Mouse (Mus musculus) midbrain, postnatal 0 days (tissue): ENCODE results near the gene Bphl. TPM values are rescaled to one million over a fixed set of nuclear protein-coding genes. Genes with fewer than 3 reads are reported as not detected.

Experiments used
- ATAC-seq: fragments of 200-750 bp; cut with Nextera tagmentation; 2 replicates; pipeline ENCODE4 v1.8.0; 2017; ENCODE audit warnings: moderate number of reproducible peaks, mild to moderate bottlenecking, moderate TSS enrichment, moderate library complexity; ENCODE audit not compliant: low FRiP score
- DNase-seq: peaks from one replicate; pipeline ENCODE4 v3.0.0-alpha.2; 2015; ENCODE audit warnings: low spot score
- H3K27ac ChIP-seq: fragments of 300-500 bp; sonication (generic); 2 replicates; pipeline ENCODE4 v1.5.1; 2014; ENCODE audit warnings: low read depth, mild to moderate bottlenecking, low read length, mixed read lengths
- H3K27me3 ChIP-seq: fragments of 300-500 bp; sonication (generic); 2 replicates; pipeline ENCODE4 v1.6.1; 2014; ENCODE audit warnings: low read length, control low read depth, mixed read lengths; ENCODE audit not compliant: insufficient read depth
- H3K36me3 ChIP-seq: fragments of 300-500 bp; sonication (generic); 2 replicates; pipeline ENCODE4 v1.6.1; 2014; ENCODE audit warnings: low read length, control low read depth, mixed read lengths; ENCODE audit not compliant: insufficient read depth
- H3K4me1 ChIP-seq: fragments of 300-500 bp; sonication (generic); 2 replicates; pipeline ENCODE4 v1.6.1; 2014; ENCODE audit warnings: mild to moderate bottlenecking, control low read depth, antibody characterized with exemption, low read length, mixed read lengths; ENCODE audit not compliant: insufficient read depth
- H3K4me2 ChIP-seq: fragments of 300-500 bp; sonication (generic); 2 replicates; pipeline ENCODE4 v1.6.1; 2014; ENCODE audit warnings: low read depth, mild to moderate bottlenecking, low read length, mixed read lengths; ENCODE audit not compliant: poor library complexity, severe bottlenecking
- H3K4me3 ChIP-seq: fragments of 300-500 bp; sonication (generic); 2 replicates; pipeline ENCODE4 v1.5.1; 2014; ENCODE audit warnings: low read depth, mild to moderate bottlenecking, low read length, moderate library complexity
- H3K9ac ChIP-seq: fragments of 300-500 bp; sonication (generic); replicated peaks from 2 replicates; pipeline ENCODE4 v1.6.1; 2014; ENCODE audit warnings: mild to moderate bottlenecking, low read length, moderate library complexity, mixed read lengths; ENCODE audit not compliant: poor library complexity, severe bottlenecking
- H3K9me3 ChIP-seq: fragments of 300-500 bp; sonication (generic); 2 replicates; pipeline ENCODE4 v1.6.1; 2016; ENCODE audit warnings: low read length, control low read depth
- CTCF ChIP-seq: IDR thresholded peaks from 2 replicates; pipeline ENCODE4 v1.5.1; 2016; ENCODE audit warnings: antibody characterized with exemption, mild to moderate bottlenecking
- WGBS: fragments of 180-500 bp; shearing (Covaris S2); extraction: QIAGEN DNeasy Blood & Tissue Kit; methylation state at CpG from one replicate; pipeline ENCODE4 v1.1.7; 2014; 5-methylcytosine and 5-hydroxymethylcytosine counted together
- polyA plus RNA-seq: library from polyadenylated mRNA; unstranded; fragments of >200 nt; fragmentation: Nextera tagmentation; extraction: Ambion mirVana; gene quantifications from 2 replicates; pipeline ENCODE4 v1.2.1, GENCODE M21; 2015
- total RNA-seq: library from RNA; depleted of rRNA; stranded (reverse); fragments of >200 nt; gene quantifications from 2 replicates; pipeline ENCODE4 v1.2.3, GENCODE M21; 2014

The Bphl gene
- total and polyA plus RNA-seq, 2 experiments from 2014 or later, result 42.7 to 47.7 TPM

DNA sequence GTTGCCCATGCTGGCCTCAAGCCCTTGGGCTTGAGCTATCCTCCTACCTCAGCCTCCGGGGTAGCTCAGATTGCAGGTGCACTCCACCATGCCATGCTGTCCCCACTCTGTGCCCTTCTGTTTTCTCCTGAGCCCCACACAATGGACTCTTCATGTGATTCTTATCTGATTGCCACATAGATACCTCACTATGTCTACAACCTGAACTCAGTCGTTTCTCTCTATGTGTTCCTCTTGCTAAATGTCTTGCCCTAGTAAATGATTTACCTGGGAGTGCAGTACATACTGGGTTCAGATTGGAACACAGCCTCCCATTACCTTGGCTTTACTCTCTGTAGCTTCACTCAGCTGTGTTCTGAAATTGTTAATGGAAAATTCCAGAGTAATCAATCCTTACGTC lies 17.6 kb downstream of the Bphl start:
- ATAC-seq (no peak), DNase-seq (no peak)
- Histone ChIP-seq H3K27me3 (no peaks in the 10 kb centered on the region), H3K27ac (no peak overlapping the region), H3K36me3 (peaks cover 20% of the 10 kb centered on the region), H3K4me2 (no peak overlapping the region), H3K4me1 (no peaks in the 10 kb centered on the region), H3K4me3 (no peak overlapping the region), H3K9me3 (no peaks in the 10 kb centered on the region), H3K9ac (no peak overlapping the region)
- no peak for TF ChIP-seq CTCF
- 92% methylated on average over 3 of the region's 3 CpGs for WGBS

DNA sequence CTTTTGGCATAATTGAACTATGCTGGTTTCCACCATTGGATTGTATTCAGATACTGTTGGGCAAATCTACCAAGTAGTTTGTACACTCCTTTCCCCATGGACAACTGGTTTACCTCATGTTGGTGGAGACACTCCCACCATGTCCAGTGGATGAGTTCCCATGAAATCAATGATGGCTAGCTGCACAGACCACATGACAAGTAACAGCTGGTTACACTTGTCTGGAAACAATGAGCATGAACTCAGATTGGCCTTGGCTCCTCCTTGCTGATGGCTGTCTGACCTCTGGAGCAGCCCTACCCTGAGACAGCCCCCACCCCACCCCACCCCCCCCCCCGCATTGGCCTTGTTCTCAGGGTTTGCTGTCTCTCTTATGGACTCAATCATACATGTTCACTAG lies 19.9 kb downstream of the Bphl start:
- Histone ChIP-seq H3K27ac (no peak overlapping the region), H3K4me1 (no peaks in the 10 kb centered on the region), H3K36me3 (peaks cover 13% of the 10 kb centered on the region), H3K27me3 (no peaks in the 10 kb centered on the region), H3K9me3 (no peaks in the 10 kb centered on the region), H3K9ac (no peak overlapping the region), H3K4me2 (no peak overlapping the region), H3K4me3 (no peak overlapping the region)
- no peak for TF ChIP-seq CTCF
- DNase-seq (no peak), ATAC-seq (no peak)
- 77% methylated on average over 1 of the region's 1 CpGs for WGBS

DNA sequence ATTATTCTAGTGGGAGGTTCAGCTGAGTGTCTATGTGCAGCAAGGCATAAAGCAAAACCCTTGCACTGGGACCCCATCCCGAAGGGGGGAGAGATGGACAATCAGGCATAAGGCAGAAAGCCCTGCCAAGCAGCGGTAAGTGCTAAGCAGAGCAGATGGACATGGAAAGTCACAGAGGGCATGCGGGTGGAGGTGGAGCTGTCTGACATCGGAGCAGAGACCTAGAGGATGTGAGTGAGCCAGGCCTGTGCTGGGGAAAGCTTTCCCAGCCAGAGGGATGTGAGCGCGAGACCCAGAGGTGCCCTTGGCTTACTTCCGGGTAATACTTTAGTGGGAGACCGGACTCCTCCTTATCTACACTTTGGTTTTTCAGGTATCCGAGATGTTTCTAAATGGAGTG lies 22.7 kb downstream of the Bphl start:
- H3K4me3 ChIP-seq, result no peak overlapping the region
- peaks cover 23% of the 10 kb centered on the region for H3K36me3 ChIP-seq
- no peak for TF ChIP-seq CTCF
- no peak overlapping the region for H3K27ac ChIP-seq
- DNase-seq (peak; percentile 57), ATAC-seq (no peak; the same call in 1 of the 2 replicates)
- H3K27me3 ChIP-seq, result no peaks in the 10 kb centered on the region
- no peak overlapping the region for H3K9ac ChIP-seq
- H3K9me3 ChIP-seq, result no peaks in the 10 kb centered on the region
- H3K4me1 ChIP-seq, result no peaks in the 10 kb centered on the region
- 90% methylated on average over 9 of the region's 9 CpGs for WGBS
- H3K4me2 ChIP-seq, result no peak overlapping the region

DNA sequence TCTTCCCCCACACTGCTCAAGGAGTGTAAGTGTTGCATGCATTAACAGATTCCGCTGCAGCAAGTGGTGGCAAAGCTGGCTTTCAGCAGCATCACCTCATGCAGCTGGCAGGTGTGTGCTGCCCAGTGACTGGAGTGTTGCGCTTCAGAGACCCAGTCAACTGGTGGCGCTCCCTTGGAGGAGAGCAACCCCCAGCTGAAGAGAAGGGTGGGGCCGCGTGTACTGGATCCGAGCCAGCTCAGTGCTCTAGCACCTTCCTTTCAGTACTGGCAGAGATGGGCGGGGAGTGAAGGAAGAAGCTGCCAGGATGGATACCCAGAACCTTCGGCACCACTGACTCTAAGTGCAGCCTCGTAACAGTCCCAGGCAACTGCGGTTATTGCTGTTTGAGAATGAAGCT lies 25.1 kb downstream of the Bphl start:
- peaks cover 16% of the 10 kb centered on the region for H3K36me3 ChIP-seq
- H3K9ac ChIP-seq, result no peak overlapping the region
- H3K9me3 ChIP-seq, result no peaks in the 10 kb centered on the region
- no peak for DNase-seq
- 94% methylated on average over 10 of the region's 10 CpGs for WGBS
- no peaks in the 10 kb centered on the region for H3K4me1 ChIP-seq
- no peak overlapping the region for H3K27ac ChIP-seq
- ATAC-seq, result no peak
- H3K27me3 ChIP-seq, result no peaks in the 10 kb centered on the region
- no peak overlapping the region for H3K4me3 ChIP-seq
- no peak overlapping the region for H3K4me2 ChIP-seq
- no peak for TF ChIP-seq CTCF

DNA sequence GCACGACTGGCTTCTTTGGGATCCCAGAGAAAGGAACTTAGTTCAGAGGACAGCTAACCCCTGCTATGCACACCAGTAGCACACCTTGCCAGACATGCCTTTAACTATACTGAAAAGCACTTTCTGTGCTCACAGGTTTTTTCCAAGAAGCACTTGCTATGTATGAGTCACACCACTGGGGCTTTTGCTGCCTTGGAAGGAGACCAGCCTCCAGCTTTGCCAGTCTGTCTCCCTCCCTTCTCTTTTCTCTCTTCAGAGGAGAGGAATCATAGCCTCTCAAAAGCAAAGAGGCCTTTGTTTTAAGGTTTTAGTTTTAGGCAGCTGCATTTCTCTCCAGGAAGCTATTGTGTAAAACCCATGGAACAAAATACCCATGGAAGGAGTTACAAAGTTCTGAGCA lies 29.0 kb downstream of the Bphl start:
- WGBS, result 14% methylated on average over 1 of the region's 1 CpGs
- no peak for DNase-seq
- Histone ChIP-seq H3K9ac (0 out of 2 replicates have a peak overlapping the region, but pooled peaks have one; percentile 24), H3K9me3 (no peaks in the 10 kb centered on the region), H3K4me2 (no peak overlapping the region), H3K27ac (no peak overlapping the region), H3K27me3 (no peaks in the 10 kb centered on the region), H3K4me1 (no peaks in the 10 kb centered on the region), H3K36me3 (peaks cover 16% of the 10 kb centered on the region), H3K4me3 (no peak overlapping the region)
- no peak for ATAC-seq
- peak; percentile 30 for TF ChIP-seq CTCF

DNA sequence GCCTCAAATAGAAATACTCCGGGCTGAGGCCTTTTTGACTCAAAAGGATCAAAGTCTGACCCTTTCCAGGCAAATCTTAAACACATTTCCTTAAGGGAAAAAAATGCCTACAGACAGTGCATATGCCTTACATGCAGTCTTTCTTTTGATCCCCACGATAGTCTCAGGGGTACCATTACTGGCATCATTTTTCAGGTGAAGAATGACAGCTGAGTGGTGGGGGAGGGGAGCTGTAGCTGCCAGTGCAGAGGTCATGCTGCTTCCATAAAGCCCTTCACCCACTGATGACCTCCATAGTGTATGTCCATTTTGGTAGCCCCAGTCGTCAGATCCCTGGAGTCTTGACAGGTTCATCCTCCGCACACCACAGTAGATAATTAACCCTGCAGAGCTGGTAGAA lies 32.9 kb downstream of the Bphl start:
- no peaks in the 10 kb centered on the region for H3K27me3 ChIP-seq
- H3K4me2 ChIP-seq, result no peak overlapping the region
- no peak for TF ChIP-seq CTCF
- H3K27ac ChIP-seq, result no peak overlapping the region
- no peak overlapping the region for H3K4me3 ChIP-seq
- no peak overlapping the region for H3K9ac ChIP-seq
- H3K9me3 ChIP-seq, result no peaks in the 10 kb centered on the region
- WGBS, result 63% methylated on average over 4 of the region's 4 CpGs
- no peak for DNase-seq
- H3K4me1 ChIP-seq, result 0 out of 2 replicates have a peak, but pooled peaks cover under 1% of the 10 kb centered on the region
- ATAC-seq, result no peak
- peaks cover 9% of the 10 kb centered on the region for H3K36me3 ChIP-seq
